Mouse (Mus musculus): ENCODE measurements around the gene Ltbp1. TPM values are rescaled to one million over a fixed set of nuclear protein-coding genes. Genes with fewer than 3 reads are reported as not detected.

The Ltbp1 gene
- polyA plus RNA-seq, 1 experiment from 2014 or later, result 1.6 TPM

DNA sequence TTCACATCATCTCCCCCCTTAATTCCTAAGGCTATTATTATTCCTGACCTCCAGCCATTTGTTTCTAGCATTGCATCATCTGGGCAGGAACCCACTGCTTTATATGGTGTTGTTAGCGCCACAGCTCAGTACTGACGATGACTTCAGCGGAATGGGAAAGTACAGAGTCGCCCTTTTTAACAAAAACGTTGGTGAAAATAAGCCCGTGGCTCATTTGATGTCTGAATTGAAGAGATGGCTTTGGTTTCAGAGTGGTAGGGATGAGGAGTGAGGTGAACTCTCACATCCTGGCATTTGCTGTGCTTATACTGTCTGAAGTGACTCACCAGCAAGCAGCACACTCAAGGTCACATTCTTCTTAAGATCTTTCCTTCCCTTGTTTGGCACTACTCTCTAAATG lies 245.7 kb downstream of the Ltbp1 start:
- Histone ChIP-seq H3K27ac (ENCODE audit: low read depth, low read length) (no peak overlapping the region), H3K4me2 (ENCODE audit: low read length) (no peak overlapping the region), H3K36me3 (ENCODE audit: control insufficient read depth, insufficient read depth, low read length) (no peaks in the 10 kb centered on the region), H3K4me1 (ENCODE audit: control insufficient read depth, insufficient read depth, low read depth, low read length) (0 out of 2 replicates have a peak, but pooled peaks cover 2% of the 10 kb centered on the region), H3K27me3 (replicated peaks; ENCODE audit: control insufficient read depth, insufficient read depth, low read length) (no peaks in the 10 kb centered on the region), H3K9ac (ENCODE audit: low read depth, low read length) (no peak overlapping the region), H3K9me3 (ENCODE audit: control insufficient read depth, low read length) (no peaks in the 10 kb centered on the region), H3K4me3 (ENCODE audit: low read length) (no peak overlapping the region)
- 93% methylated on average over 6 of the region's 6 CpGs for WGBS
- no peak for ATAC-seq

DNA sequence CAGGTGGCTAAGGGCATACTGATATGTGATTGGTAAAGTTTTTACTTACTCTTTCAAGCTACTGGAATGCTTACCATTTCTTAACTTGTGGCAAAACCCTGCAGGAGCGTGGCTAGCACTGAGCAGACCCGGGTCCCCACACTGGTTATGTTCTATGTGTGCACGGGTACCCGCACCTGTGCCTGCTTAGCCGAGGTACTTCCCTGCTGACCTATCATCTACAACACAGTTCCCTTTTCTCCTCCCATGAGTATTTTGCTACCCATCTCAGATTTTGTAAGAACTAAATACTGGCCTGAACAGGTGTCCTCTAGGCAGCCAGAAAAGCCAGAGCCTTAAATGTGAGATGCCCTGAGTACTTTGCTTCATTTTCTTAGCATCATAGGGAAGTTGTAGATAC lies 247.2 kb downstream of the Ltbp1 start:
- no peaks in the 10 kb centered on the region for H3K27me3 ChIP-seq (replicated peaks; ENCODE audit: control insufficient read depth, insufficient read depth, low read length)
- H3K9me3 ChIP-seq (ENCODE audit: control insufficient read depth, low read length), result no peaks in the 10 kb centered on the region
- H3K4me2 ChIP-seq (ENCODE audit: low read length), result no peak overlapping the region
- H3K4me1 ChIP-seq (ENCODE audit: control insufficient read depth, insufficient read depth, low read depth, low read length), result 0 out of 2 replicates have a peak, but pooled peaks cover 2% of the 10 kb centered on the region
- ATAC-seq, result no peak
- no peak overlapping the region for H3K4me3 ChIP-seq (ENCODE audit: low read length)
- no peak overlapping the region for H3K27ac ChIP-seq (ENCODE audit: low read depth, low read length)
- H3K36me3 ChIP-seq (ENCODE audit: control insufficient read depth, insufficient read depth, low read length), result no peaks in the 10 kb centered on the region
- 90% methylated on average over 5 of the region's 5 CpGs for WGBS
- no peak overlapping the region for H3K9ac ChIP-seq (ENCODE audit: low read depth, low read length)

DNA sequence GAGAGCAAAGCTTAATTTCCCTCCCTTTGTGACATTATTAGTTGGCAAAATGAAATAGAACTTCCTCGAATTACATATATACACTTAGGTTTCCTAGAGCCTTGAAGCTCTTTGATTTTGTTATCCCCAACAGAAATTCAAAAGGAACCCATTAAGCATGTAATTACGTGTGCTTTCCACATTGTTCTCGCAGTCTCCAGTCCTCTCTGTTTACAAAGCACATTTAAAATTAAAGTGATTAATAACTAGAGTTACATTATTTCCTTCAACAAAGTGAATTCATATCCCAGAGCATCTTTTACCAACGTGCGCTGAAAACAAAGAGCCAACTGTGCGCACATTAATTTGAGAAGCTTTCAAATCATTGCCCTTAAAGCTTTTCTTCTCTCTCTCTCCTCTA lies 249.5 kb downstream of the Ltbp1 start:
- Histone ChIP-seq H3K9me3 (ENCODE audit: control insufficient read depth, low read length) (no peaks in the 10 kb centered on the region), H3K4me3 (ENCODE audit: low read length) (no peak overlapping the region), H3K27me3 (replicated peaks; ENCODE audit: control insufficient read depth, insufficient read depth, low read length) (no peaks in the 10 kb centered on the region), H3K4me2 (ENCODE audit: low read length) (no peak overlapping the region), H3K36me3 (ENCODE audit: control insufficient read depth, insufficient read depth, low read length) (no peaks in the 10 kb centered on the region), H3K4me1 (ENCODE audit: control insufficient read depth, insufficient read depth, low read depth, low read length) (0 out of 2 replicates have a peak, but pooled peaks cover 2% of the 10 kb centered on the region), H3K9ac (ENCODE audit: low read depth, low read length) (no peak overlapping the region), H3K27ac (ENCODE audit: low read depth, low read length) (no peak overlapping the region)
- WGBS, result 47% methylated on average over 6 of the region's 6 CpGs
- ATAC-seq, result peak; percentile 72

DNA sequence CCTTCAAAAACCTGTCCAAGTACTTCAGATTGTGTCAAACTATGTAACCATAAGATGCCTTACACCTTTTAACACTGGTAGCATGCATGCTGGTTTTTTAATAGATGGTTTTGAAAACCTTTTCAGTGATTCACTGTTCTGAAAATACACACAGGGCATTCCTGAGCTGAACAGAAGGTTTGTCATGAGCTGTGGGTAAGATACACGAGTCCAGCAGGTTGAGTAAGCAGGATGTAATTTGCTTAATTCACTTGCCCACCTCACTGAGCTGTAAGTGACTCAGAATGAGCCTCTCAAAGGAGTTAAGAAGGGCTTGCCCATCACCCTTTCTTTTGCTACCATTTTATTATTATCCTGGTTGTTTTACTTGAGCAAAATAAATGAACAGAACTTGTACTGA lies 250.6 kb downstream of the Ltbp1 start:
- 62% methylated on average over 1 of the region's 1 CpGs for whole genome bisulfite sequencing
- H3K9ac ChIP-seq (ENCODE audit: low read depth, low read length), result no peak overlapping the region
- H3K27me3 ChIP-seq (replicated peaks; ENCODE audit: control insufficient read depth, insufficient read depth, low read length), result no peaks in the 10 kb centered on the region
- H3K4me1 ChIP-seq (ENCODE audit: control insufficient read depth, insufficient read depth, low read depth, low read length), result 0 out of 2 replicates have a peak, but pooled peaks cover 2% of the 10 kb centered on the region
- H3K36me3 ChIP-seq (ENCODE audit: control insufficient read depth, insufficient read depth, low read length), result no peaks in the 10 kb centered on the region
- ATAC-seq, result no peak
- H3K27ac ChIP-seq (ENCODE audit: low read depth, low read length), result no peak overlapping the region
- H3K9me3 ChIP-seq (ENCODE audit: control insufficient read depth, low read length), result no peaks in the 10 kb centered on the region
- H3K4me2 ChIP-seq (ENCODE audit: low read length), result no peak overlapping the region
- H3K4me3 ChIP-seq (ENCODE audit: low read length), result no peak overlapping the region

DNA sequence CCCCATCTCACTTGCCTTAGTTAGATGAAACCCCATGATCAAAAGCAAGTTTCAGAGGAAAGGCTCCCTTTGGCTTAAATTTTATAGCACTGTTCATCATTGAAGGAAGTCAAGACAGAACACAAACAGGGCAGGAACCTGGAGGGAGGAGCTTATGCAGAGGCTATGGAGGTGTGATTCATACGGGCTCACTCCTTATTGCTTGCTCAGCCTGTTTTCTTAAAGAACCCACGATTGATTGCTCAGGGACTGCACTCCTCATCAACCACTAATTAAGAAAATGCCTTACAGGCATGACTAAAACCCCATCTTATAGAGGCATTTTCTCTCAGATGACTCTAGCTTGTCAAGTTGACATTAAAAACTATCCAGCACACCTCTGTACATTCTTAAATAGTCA lies 253.1 kb downstream of the Ltbp1 start:
- Histone ChIP-seq H3K36me3 (ENCODE audit: control insufficient read depth, insufficient read depth, low read length) (no peaks in the 10 kb centered on the region), H3K4me3 (ENCODE audit: low read length) (no peak overlapping the region), H3K9me3 (ENCODE audit: control insufficient read depth, low read length) (no peaks in the 10 kb centered on the region), H3K27ac (ENCODE audit: low read depth, low read length) (no peak overlapping the region), H3K9ac (ENCODE audit: low read depth, low read length) (no peak overlapping the region), H3K4me1 (ENCODE audit: control insufficient read depth, insufficient read depth, low read depth, low read length) (0 out of 2 replicates have a peak, but pooled peaks cover 2% of the 10 kb centered on the region), H3K4me2 (ENCODE audit: low read length) (no peak overlapping the region), H3K27me3 (replicated peaks; ENCODE audit: control insufficient read depth, insufficient read depth, low read length) (no peaks in the 10 kb centered on the region)
- WGBS, result 70% methylated on average over 2 of the region's 2 CpGs
- ATAC-seq, result peak; percentile 45; the same call in 1 of the 2 replicates

DNA sequence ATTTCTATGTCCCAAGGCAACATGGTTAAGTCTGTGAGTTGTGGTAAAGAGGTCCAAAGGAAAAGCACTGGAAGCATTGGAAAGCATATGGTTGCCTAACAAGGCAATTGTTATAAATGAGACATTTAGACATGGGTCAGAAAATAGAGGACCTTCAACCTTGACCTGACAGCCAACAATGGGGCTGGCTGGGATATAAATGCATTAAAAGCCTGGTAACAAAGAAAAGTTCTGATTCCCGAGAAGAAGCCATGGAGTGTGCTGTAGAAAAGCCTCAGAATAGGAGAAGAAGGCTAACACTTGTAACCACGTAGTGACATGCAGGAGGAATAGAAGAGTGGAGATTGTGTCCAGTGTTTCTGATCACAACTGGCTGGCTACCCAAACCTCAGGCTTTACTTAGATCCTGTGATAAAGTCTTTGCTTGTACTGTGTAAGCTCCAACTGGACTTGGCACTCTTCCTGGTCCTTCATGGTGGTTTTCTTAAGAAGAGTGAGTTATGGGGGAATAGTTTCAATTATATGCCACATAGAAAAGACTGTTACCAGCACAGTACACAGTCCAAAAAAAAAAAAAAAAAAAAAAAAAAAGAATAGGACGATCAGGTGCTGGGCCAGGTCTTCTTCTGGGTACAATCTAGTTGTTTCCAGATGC lies 258.1 kb downstream of the Ltbp1 start:
- ATAC-seq, result no peak
- H3K36me3 ChIP-seq (ENCODE audit: control insufficient read depth, insufficient read depth, low read length), result no peaks in the 10 kb centered on the region
- H3K9me3 ChIP-seq (ENCODE audit: control insufficient read depth, low read length), result no peaks in the 10 kb centered on the region
- no peaks in the 10 kb centered on the region for H3K27me3 ChIP-seq (replicated peaks; ENCODE audit: control insufficient read depth, insufficient read depth, low read length)
- H3K9ac ChIP-seq (ENCODE audit: low read depth, low read length), result no peak overlapping the region
- H3K4me1 ChIP-seq (ENCODE audit: control insufficient read depth, insufficient read depth, low read depth, low read length), result no peaks in the 10 kb centered on the region
- no peak overlapping the region for H3K4me3 ChIP-seq (ENCODE audit: low read length)
- no peak overlapping the region for H3K27ac ChIP-seq (ENCODE audit: low read depth, low read length)
- 26% methylated on average over 3 of the region's 3 CpGs for WGBS
- no peak overlapping the region for H3K4me2 ChIP-seq (ENCODE audit: low read length)

DNA sequence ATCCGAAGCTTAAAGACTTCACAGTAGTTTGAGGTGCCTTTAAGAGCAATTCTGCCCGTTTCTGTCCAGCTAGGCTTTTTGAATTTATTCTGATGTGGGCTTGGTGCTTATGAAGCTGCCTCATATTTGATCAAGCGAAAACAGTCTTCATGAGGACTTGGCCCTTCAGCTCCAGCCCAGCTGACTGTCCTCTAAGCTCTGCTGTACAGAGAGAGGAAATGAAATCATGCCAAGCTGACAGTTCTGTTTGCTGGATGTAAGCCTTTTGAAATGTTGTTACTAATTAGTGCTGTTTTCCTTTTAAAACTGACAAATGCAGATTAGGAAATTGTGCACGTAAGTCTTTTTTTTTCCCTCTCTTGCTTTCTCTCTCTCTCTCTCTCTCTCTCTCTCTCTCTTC lies 263.1 kb downstream of the Ltbp1 start:
- 81% methylated on average over 4 of the region's 4 CpGs for WGBS
- no peaks in the 10 kb centered on the region for H3K36me3 ChIP-seq (ENCODE audit: control insufficient read depth, insufficient read depth, low read length)

DNA sequence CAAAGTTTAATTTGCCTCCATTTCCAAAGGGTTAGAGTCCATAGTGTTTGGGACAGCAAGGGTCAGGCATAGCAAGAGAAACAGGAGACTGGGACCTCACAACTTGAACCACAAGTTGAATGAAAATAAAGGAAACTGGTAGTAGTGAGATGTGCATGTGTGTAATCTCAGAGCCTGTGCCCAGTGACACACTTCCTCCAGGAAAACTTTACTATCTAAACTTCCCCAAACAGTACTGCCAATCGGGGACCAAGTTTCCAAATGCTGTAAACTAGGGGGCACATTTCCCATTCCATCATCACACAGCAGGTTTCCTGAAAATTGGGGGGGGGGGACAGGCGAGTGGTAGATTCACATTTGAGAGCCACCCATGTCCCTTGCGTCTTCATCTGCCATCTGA lies 267.1 kb downstream of the Ltbp1 start:
- H3K4me2 ChIP-seq (ENCODE audit: low read length), result no peak overlapping the region
- no peaks in the 10 kb centered on the region for H3K36me3 ChIP-seq (ENCODE audit: control insufficient read depth, insufficient read depth, low read length)
- no peak overlapping the region for H3K9ac ChIP-seq (ENCODE audit: low read depth, low read length)
- H3K27ac ChIP-seq (ENCODE audit: low read depth, low read length), result no peak overlapping the region
- H3K4me1 ChIP-seq (ENCODE audit: control insufficient read depth, insufficient read depth, low read depth, low read length), result no peaks in the 10 kb centered on the region
- WGBS, result 96% methylated on average over 3 of the region's 3 CpGs
- no peak overlapping the region for H3K4me3 ChIP-seq (ENCODE audit: low read length)
- no peaks in the 10 kb centered on the region for H3K27me3 ChIP-seq (replicated peaks; ENCODE audit: control insufficient read depth, insufficient read depth, low read length)
- no peaks in the 10 kb centered on the region for H3K9me3 ChIP-seq (ENCODE audit: control insufficient read depth, low read length)
- no peak for ATAC-seq

More for the DNA sequence above, 263.1 kb downstream of the Ltbp1 start:
- no peaks in the 10 kb centered on the region for H3K9me3 ChIP-seq (ENCODE audit: control insufficient read depth, low read length)
- H3K4me3 ChIP-seq (ENCODE audit: low read length), result no peak overlapping the region
- H3K27ac ChIP-seq (ENCODE audit: low read depth, low read length), result no peak overlapping the region
- H3K9ac ChIP-seq (ENCODE audit: low read depth, low read length), result no peak overlapping the region
- no peak overlapping the region for H3K4me2 ChIP-seq (ENCODE audit: low read length)
- no peaks in the 10 kb centered on the region for H3K4me1 ChIP-seq (ENCODE audit: control insufficient read depth, insufficient read depth, low read depth, low read length)
- H3K27me3 ChIP-seq (replicated peaks; ENCODE audit: control insufficient read depth, insufficient read depth, low read length), result no peaks in the 10 kb centered on the region
- no peak for ATAC-seq

DNA sequence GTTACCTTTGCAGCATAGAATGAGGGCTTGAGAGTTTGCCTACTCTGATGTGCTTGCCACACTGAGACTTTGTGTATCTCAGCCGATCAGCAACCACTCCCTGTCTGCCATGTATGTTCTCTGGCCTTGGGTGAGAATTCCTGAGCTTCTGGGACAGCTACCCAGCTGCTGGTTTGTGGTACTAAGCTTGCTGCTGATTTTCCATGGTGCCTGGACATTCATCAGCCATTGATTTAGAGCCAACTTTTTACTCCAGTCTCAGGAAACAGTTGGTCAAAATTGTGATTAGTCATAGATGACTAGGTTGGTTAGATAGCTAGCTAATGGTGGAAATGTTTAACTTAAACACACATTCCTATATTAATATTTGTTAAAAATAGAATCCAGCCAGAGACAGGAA lies 267.9 kb downstream of the Ltbp1 start:
- Histone ChIP-seq H3K9ac (ENCODE audit: low read depth, low read length) (no peak overlapping the region), H3K4me2 (ENCODE audit: low read length) (no peak overlapping the region), H3K9me3 (ENCODE audit: control insufficient read depth, low read length) (no peaks in the 10 kb centered on the region), H3K36me3 (ENCODE audit: control insufficient read depth, insufficient read depth, low read length) (no peaks in the 10 kb centered on the region), H3K27me3 (replicated peaks; ENCODE audit: control insufficient read depth, insufficient read depth, low read length) (no peaks in the 10 kb centered on the region), H3K4me1 (ENCODE audit: control insufficient read depth, insufficient read depth, low read depth, low read length) (no peaks in the 10 kb centered on the region), H3K4me3 (ENCODE audit: low read length) (no peak overlapping the region), H3K27ac (ENCODE audit: low read depth, low read length) (no peak overlapping the region)
- WGBS, result 79% methylated on average over 1 of the region's 1 CpGs
- ATAC-seq, result no peak

Data from hindbrain, embryonic 16.5 days (tissue).